Mouse (Mus musculus) forebrain, embryonic 11.5 days (tissue): ENCODE measurements around the gene Muc4. TPM values are rescaled to one million over a fixed set of nuclear protein-coding genes. Genes with fewer than 3 reads are reported as not detected.

ENCODE experiments used
- ATAC-seq: fragments of 200-750 bp; cut with Nextera tagmentation; replicated peaks from 2 replicates; pipeline ENCODE4 v1.8.0; 2017; ENCODE audit warnings: moderate TSS enrichment; ENCODE audit not compliant: low FRiP score
- DNase-seq: peaks from one replicate; pipeline ENCODE4 v3.0.0-alpha.2; 2017; ENCODE audit warnings: low spot score
- H3K27ac ChIP-seq: fragments of 300-500 bp; sonication (generic); 2 replicates; pipeline ENCODE4 v1.5.1; 2014; ENCODE audit warnings: low read depth, low read length
- H3K27me3 ChIP-seq: fragments of 300-500 bp; sonication (generic); 2 replicates; pipeline ENCODE4 v1.6.1; 2014; ENCODE audit warnings: mild to moderate bottlenecking, low read length, mixed read lengths; ENCODE audit not compliant: control insufficient read depth, insufficient read depth
- H3K36me3 ChIP-seq: fragments of 300-500 bp; sonication (generic); 2 replicates; pipeline ENCODE4 v1.6.1; 2014; ENCODE audit warnings: mild to moderate bottlenecking, low read length, moderate library complexity, mixed read lengths; ENCODE audit not compliant: control insufficient read depth, insufficient read depth
- H3K4me1 ChIP-seq: fragments of 300-500 bp; sonication (generic); replicated peaks from 2 replicates; pipeline ENCODE4 v1.6.1; 2014; ENCODE audit warnings: low read length, mixed read lengths; ENCODE audit not compliant: control insufficient read depth, insufficient read depth
- H3K4me2 ChIP-seq: fragments of 300-500 bp; sonication (generic); 2 replicates; pipeline ENCODE4 v1.6.1; 2014; ENCODE audit warnings: low read depth, mild to moderate bottlenecking, low read length, moderate library complexity, mixed read lengths; ENCODE audit not compliant: severe bottlenecking
- H3K4me3 ChIP-seq: fragments of 300-500 bp; sonication (generic); 2 replicates; pipeline ENCODE4 v1.5.1; 2014; ENCODE audit warnings: low read depth, low read length
- H3K9ac ChIP-seq: fragments of 300-500 bp; sonication (generic); 2 replicates; pipeline ENCODE4 v1.6.1; 2014; ENCODE audit warnings: low read length
- H3K9me3 ChIP-seq: fragments of 300-500 bp; sonication (generic); 2 replicates; pipeline ENCODE4 v1.6.1; 2016; ENCODE audit warnings: low read length, mixed read lengths; ENCODE audit not compliant: control insufficient read depth
- WGBS: fragments of 180-500 bp; shearing (Covaris S2); extraction: QIAGEN DNeasy Blood & Tissue Kit; methylation state at CpG from one replicate; pipeline ENCODE4 v1.1.7; 2014; 5-methylcytosine and 5-hydroxymethylcytosine counted together
- polyA plus RNA-seq: library from polyadenylated mRNA; unstranded; fragments of >200 nt; fragmentation: Nextera tagmentation; extraction: Ambion mirVana; gene quantifications from 2 replicates; pipeline ENCODE4 v1.2.1, GENCODE M21; 2014

The Muc4 gene
- polyA plus RNA-seq, 1 experiment from 2014 or later = 0.12 TPM

DNA sequence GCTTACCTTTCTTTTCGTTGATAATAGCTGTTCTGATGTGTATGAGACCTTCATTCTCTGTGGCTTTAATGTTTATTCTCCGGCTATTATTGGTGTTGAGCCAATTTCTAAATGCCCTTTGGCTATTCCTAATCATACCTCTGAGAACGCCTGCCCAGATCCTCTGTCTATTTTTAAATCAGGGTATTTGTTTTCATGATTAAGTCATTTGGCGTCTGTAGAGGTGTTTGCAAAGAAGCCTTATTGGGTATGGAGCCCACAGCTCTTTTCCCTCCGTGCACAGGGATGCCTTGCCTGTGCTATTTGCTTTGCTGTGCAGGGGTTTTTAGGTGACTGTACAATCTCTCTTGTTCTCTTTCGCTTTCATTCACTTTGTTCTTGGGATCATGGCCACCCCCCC lies 22.1 kb upstream of the Muc4 start:
- DNase-seq (no peak), ATAC-seq (no peak)
- 77% methylated on average over 6 of the region's 6 CpGs for WGBS

GRCm38 (mm10) chr16:32715364-32715763 lies 20.3 kb upstream of the Muc4 start:
- no peak overlapping the region for H3K27ac ChIP-seq
- H3K4me3 ChIP-seq = no peak overlapping the region
- no peak overlapping the region for H3K9ac ChIP-seq
- H3K4me1 ChIP-seq = no peaks in the 10 kb centered on the region
- 31% methylated on average over 13 of the region's 13 CpGs for WGBS
- H3K36me3 ChIP-seq = no peaks in the 10 kb centered on the region
- H3K9me3 ChIP-seq = no peaks in the 10 kb centered on the region
- DNase-seq (peak; percentile 69), ATAC-seq (no peak)
- no peak overlapping the region for H3K4me2 ChIP-seq
- no peaks in the 10 kb centered on the region for H3K27me3 ChIP-seq

More for the DNA sequence above, 22.1 kb upstream of the Muc4 start:
- no peaks in the 10 kb centered on the region for H3K36me3 ChIP-seq
- H3K27ac ChIP-seq = no peak overlapping the region
- H3K9me3 ChIP-seq = no peaks in the 10 kb centered on the region
- no peaks in the 10 kb centered on the region for H3K4me1 ChIP-seq
- no peaks in the 10 kb centered on the region for H3K27me3 ChIP-seq
- H3K4me3 ChIP-seq = no peak overlapping the region
- H3K4me2 ChIP-seq = no peak overlapping the region
- H3K9ac ChIP-seq = no peak overlapping the region

DNA sequence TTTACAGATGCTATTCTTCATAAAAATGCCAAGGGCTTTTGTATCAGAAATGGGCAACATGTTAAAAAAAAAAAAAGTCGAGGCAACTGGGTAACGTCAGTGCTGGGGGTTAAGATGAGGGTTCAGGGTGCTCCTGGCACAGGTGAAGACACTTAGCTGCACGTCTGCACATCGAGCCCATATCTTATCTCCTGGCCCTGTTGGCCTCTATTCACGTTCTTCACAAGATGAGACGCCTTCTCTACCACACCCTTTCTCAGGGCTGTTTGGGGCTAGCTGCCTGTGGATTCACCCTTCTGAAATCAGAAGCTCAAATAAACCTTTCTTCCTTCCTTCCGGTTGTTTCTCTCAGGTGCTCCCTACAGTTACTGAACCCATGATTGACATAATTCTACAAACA lies 12.5 kb upstream of the Muc4 start:
- H3K4me2 ChIP-seq = no peak overlapping the region
- H3K4me1 ChIP-seq = no peaks in the 10 kb centered on the region
- H3K27me3 ChIP-seq = no peaks in the 10 kb centered on the region
- no peak overlapping the region for H3K9ac ChIP-seq
- no peaks in the 10 kb centered on the region for H3K36me3 ChIP-seq
- no peak overlapping the region for H3K4me3 ChIP-seq
- 87% methylated on average over 7 of the region's 7 CpGs for WGBS
- H3K9me3 ChIP-seq = no peaks in the 10 kb centered on the region
- ATAC-seq (no peak), DNase-seq (no peak)
- no peak overlapping the region for H3K27ac ChIP-seq

DNA sequence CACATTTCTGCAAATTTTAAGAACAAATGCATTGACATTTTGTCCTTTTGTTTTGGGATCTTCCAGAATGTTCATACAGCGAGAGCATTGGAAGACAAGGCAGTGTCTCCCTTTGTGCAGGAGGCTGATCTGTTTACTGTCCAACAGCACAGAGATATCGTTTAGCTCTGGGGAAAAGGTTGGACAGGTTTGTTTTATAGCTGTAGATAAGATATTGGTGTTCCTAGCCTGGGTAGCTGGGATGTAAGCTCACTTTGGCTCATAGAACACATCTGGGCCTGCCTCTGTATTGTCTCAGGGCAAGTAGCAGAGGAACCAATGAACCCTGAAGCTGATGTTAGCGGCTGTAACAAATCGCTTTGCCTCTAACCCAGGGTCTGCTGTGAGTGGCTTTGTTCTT lies 11.9 kb upstream of the Muc4 start:
- Histone ChIP-seq H3K4me1 (no peaks in the 10 kb centered on the region), H3K4me2 (no peak overlapping the region), H3K27me3 (no peaks in the 10 kb centered on the region), H3K36me3 (no peaks in the 10 kb centered on the region), H3K9ac (no peak overlapping the region), H3K4me3 (no peak overlapping the region), H3K9me3 (no peaks in the 10 kb centered on the region), H3K27ac (no peak overlapping the region)
- ATAC-seq = no peak
- DNase-seq = no peak
- 88% methylated on average over 4 of the region's 4 CpGs for WGBS

- 93% methylated on average over 2 of the region's 2 CpGs for WGBS
- Histone ChIP-seq H3K27ac (no peak overlapping the region), H3K4me2 (no peak overlapping the region), H3K36me3 (no peaks in the 10 kb centered on the region), H3K27me3 (no peaks in the 10 kb centered on the region), H3K4me1 (no peaks in the 10 kb centered on the region), H3K9ac (no peak overlapping the region), H3K4me3 (no peak overlapping the region), H3K9me3 (no peaks in the 10 kb centered on the region)
- DNase-seq = no peak
- ATAC-seq = no peak
These were observed 11.4 kb upstream of the Muc4 start for GRCm38 (mm10) chr16:32724259-32724658.

- DNase-seq = no peak
- no peaks in the 10 kb centered on the region for H3K27me3 ChIP-seq
- H3K4me1 ChIP-seq = no peaks in the 10 kb centered on the region
- no peak overlapping the region for H3K27ac ChIP-seq
- no peak for ATAC-seq
- H3K4me3 ChIP-seq = no peak overlapping the region
- no peak overlapping the region for H3K9ac ChIP-seq
- H3K9me3 ChIP-seq = no peaks in the 10 kb centered on the region
- H3K4me2 ChIP-seq = no peak overlapping the region
- no peaks in the 10 kb centered on the region for H3K36me3 ChIP-seq
These were observed 9.2 kb upstream of the Muc4 start for GRCm38 (mm10) chr16:32726501-32726900.

GRCm38 (mm10) chr16:32728240-32728639 lies 7.4 kb upstream of the Muc4 start:
- no peak for ATAC-seq
- Histone ChIP-seq H3K9me3 (no peaks in the 10 kb centered on the region), H3K27ac (no peak overlapping the region), H3K4me2 (no peak overlapping the region), H3K27me3 (no peaks in the 10 kb centered on the region), H3K9ac (no peak overlapping the region), H3K4me3 (no peak overlapping the region), H3K36me3 (no peaks in the 10 kb centered on the region), H3K4me1 (no peaks in the 10 kb centered on the region)
- DNase-seq = no peak

DNA sequence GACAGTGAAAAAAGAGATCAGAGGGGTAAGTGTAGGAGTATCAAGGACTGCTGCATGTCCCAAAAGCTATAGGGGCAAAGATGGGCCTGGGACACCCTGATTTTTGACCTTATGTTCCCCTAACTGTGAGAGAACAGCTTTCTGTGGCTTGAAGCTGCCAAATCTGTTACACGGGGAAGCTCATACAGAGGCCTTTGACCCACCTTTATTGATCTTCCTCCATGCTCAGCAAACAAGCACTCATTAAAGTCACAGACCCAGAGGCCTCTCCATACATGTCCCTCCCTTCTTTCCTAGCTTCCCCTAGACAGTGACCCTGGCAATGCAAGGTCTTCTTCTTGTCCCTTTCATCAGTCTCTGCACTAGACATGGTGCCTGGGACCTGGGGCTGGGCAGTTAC lies 7.0 kb upstream of the Muc4 start:
- no peak overlapping the region for H3K4me3 ChIP-seq
- ATAC-seq (no peak), DNase-seq (no peak)
- 89% methylated on average over 1 of the region's 1 CpGs for WGBS
- no peaks in the 10 kb centered on the region; the same call in 1 of the 2 replicates for H3K9me3 ChIP-seq
- no peaks in the 10 kb centered on the region for H3K36me3 ChIP-seq
- H3K9ac ChIP-seq = no peak overlapping the region
- H3K27me3 ChIP-seq = no peaks in the 10 kb centered on the region
- H3K4me2 ChIP-seq = no peak overlapping the region
- H3K4me1 ChIP-seq = no peaks in the 10 kb centered on the region
- H3K27ac ChIP-seq = no peak overlapping the region

DNA sequence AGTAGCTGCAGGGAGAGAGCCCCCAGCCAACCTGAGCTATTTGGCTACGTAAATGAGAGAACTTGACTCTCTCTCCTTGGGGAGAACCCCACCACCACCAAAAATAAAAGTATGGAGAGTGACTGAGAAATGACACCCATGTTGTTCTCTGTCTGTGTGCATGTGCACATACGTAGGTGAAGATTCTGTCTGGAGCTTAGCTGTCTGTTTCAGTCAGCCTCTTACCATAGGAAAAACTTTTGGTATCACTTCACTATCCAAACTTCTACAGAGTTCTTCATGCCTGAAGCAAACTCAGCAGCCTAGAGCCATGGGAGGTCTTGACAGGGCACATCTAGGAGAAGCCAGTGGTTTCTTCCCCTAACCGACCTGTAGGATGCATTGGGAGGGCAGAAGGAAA lies 2.5 kb upstream of the Muc4 start:
- Histone ChIP-seq H3K9ac (no peak overlapping the region), H3K27ac (no peak overlapping the region), H3K4me1 (no peaks in the 10 kb centered on the region), H3K4me3 (no peak overlapping the region), H3K27me3 (no peaks in the 10 kb centered on the region), H3K36me3 (no peaks in the 10 kb centered on the region), H3K4me2 (no peak overlapping the region), H3K9me3 (no peaks in the 10 kb centered on the region; the same call in 1 of the 2 replicates)
- no peak for DNase-seq
- no peak for ATAC-seq
- WGBS = 91% methylated on average over 3 of the region's 3 CpGs
